Mouse (Mus musculus) CH12.LX (cell line): ENCODE results near the gene Ptprd. TPM values are rescaled to one million over a fixed set of nuclear protein-coding genes. Genes with fewer than 3 reads are reported as not detected.

Experiments used
- DNase-seq: peaks from one replicate; pipeline ENCODE4 v3.0.0-alpha.2; 2013; ENCODE audit errors: extremely low read depth
- H3K27ac ChIP-seq: 2 replicates; pipeline ENCODE4 v1.5.1; 2012; ENCODE audit warnings: low read depth, mild to moderate bottlenecking, control low read depth, moderate library complexity; ENCODE audit not compliant: insufficient read depth
- H3K27me3 ChIP-seq: replicated peaks from 2 replicates; pipeline ENCODE3; 2012; ENCODE audit warnings: inconsistent platforms
- H3K36me3 ChIP-seq, 2 experiments: replicated peaks in 1 of 2; 2 replicates each; pipeline versions ENCODE3 to v1.6.1; 2012; ENCODE audit warnings: inconsistent platforms in 1 of 2, low read length in 1 of 2, mild to moderate bottlenecking in 1 of 2, mixed read lengths in 1 of 2, moderate library complexity in 1 of 2; ENCODE audit not compliant: control insufficient read depth in 1 of 2, insufficient read depth in 1 of 2
- H3K4me1 ChIP-seq, 2 experiments: 2 replicates each; pipeline ENCODE4 v1.6.1; 2012; ENCODE audit warnings: inconsistent platforms in 1 of 2, moderate library complexity in 1 of 2; ENCODE audit not compliant: insufficient read depth in 2 of 2, control insufficient read depth in 1 of 2
- H3K4me2 ChIP-seq: 2 replicates; pipeline ENCODE4 v1.6.1; 2012; ENCODE audit warnings: low read depth, mild to moderate bottlenecking, control low read depth; ENCODE audit not compliant: poor library complexity, insufficient read depth, severe bottlenecking
- H3K4me3 ChIP-seq, 3 experiments: fragments of 150-350 bp in 1 of 3; sonication (generic) in 1 of 3; replicated peaks in 1 of 3; 2 replicates each; pipeline versions ENCODE3 to v1.5.1; 2011 to 2012; ENCODE audit warnings: low read depth in 2 of 3, low read length in 2 of 3, mild to moderate bottlenecking in 2 of 3, moderate library complexity in 2 of 3, control low read depth in 1 of 3, improper control_type of control experiment in 1 of 3, inconsistent platforms in 1 of 3, mixed read lengths in 1 of 3; ENCODE audit not compliant: poor library complexity in 1 of 3
- H3K79me2 ChIP-seq: replicated peaks from 2 replicates; pipeline ENCODE4 v1.6.1; 2012; ENCODE audit warnings: mild to moderate bottlenecking, moderate library complexity; ENCODE audit not compliant: control insufficient read depth, poor library complexity, insufficient read depth, severe bottlenecking; ENCODE audit errors: extremely low read depth
- H3K9ac ChIP-seq: 2 replicates; pipeline ENCODE4 v1.6.1; 2012; ENCODE audit warnings: low read depth, mild to moderate bottlenecking, control low read depth, moderate library complexity; ENCODE audit not compliant: insufficient read depth
- H3K9me3 ChIP-seq: replicated peaks from 2 replicates; pipeline ENCODE3; 2012; ENCODE audit warnings: low read length, inconsistent platforms, mixed read lengths
- CHD1 ChIP-seq: IDR thresholded peaks from 2 replicates; pipeline ENCODE4 v1.6.1; 2012; ENCODE audit warnings: low read depth, low read length, improper control_type of control experiment, inconsistent platforms
- CTCF ChIP-seq, 2 experiments: IDR thresholded peaks in 1 of 2; conservative IDR thresholded peaks in 1 of 2; 2 replicates each; pipeline ENCODE4 v1.5.1; 2011 to 2012; ENCODE audit warnings: low read depth in 2 of 2, low read length in 2 of 2, improper control_type of control experiment in 1 of 2, inconsistent platforms in 1 of 2, mild to moderate bottlenecking in 1 of 2, moderate library complexity in 1 of 2
- ETS1 ChIP-seq: conservative IDR thresholded peaks from 2 replicates; pipeline ENCODE4 v1.6.1; 2012; ENCODE audit warnings: low read depth, mild to moderate bottlenecking, inconsistent platforms, low read length, improper control_type of control experiment, moderate library complexity
- GABPA ChIP-seq: IDR thresholded peaks from 2 replicates; pipeline ENCODE4 v1.6.1; 2012; ENCODE audit warnings: low read depth, low read length, improper control_type of control experiment, inconsistent platforms; ENCODE audit not compliant: insufficient replicate concordance
- HCFC1 ChIP-seq: IDR thresholded peaks from 2 replicates; pipeline ENCODE4 v1.6.1; 2012; ENCODE audit warnings: low read depth, mild to moderate bottlenecking, inconsistent platforms, low read length, improper control_type of control experiment
- IRF4 ChIP-seq: IDR thresholded peaks from 2 replicates; pipeline ENCODE4 v1.6.1; 2014; ENCODE audit warnings: low read depth, mild to moderate bottlenecking, inconsistent platforms, low read length, improper control_type of control experiment
- JUND ChIP-seq: conservative IDR thresholded peaks from 2 replicates; pipeline ENCODE4 v1.6.1; 2011; ENCODE audit warnings: low read depth, low read length, improper control_type of control experiment
- KAT2A ChIP-seq: IDR thresholded peaks from 2 replicates; pipeline ENCODE4 v1.6.1; 2012; ENCODE audit warnings: low read length, improper control_type of control experiment, inconsistent platforms; ENCODE audit not compliant: insufficient replicate concordance
- MAZ ChIP-seq: IDR thresholded peaks from 2 replicates; pipeline ENCODE4 v1.6.1; 2012; ENCODE audit warnings: low read depth, mild to moderate bottlenecking, inconsistent platforms, low read length, improper control_type of control experiment, moderate library complexity
- MEF2A ChIP-seq: IDR thresholded peaks from 2 replicates; pipeline ENCODE4 v1.6.1; 2014; ENCODE audit warnings: low read depth, mild to moderate bottlenecking, inconsistent platforms, low read length, improper control_type of control experiment, borderline replicate concordance
- MYC ChIP-seq: IDR thresholded peaks from 2 replicates; pipeline ENCODE4 v1.6.1; 2011; ENCODE audit warnings: low read depth, mild to moderate bottlenecking, improper control_type of control experiment, low read length
- NRF1 ChIP-seq: IDR thresholded peaks from 2 replicates; pipeline ENCODE4 v1.6.1; 2014; ENCODE audit warnings: low read depth, mild to moderate bottlenecking, inconsistent platforms, low read length, improper control_type of control experiment, moderate library complexity
- PAX5 ChIP-seq: IDR thresholded peaks from 2 replicates; pipeline ENCODE4 v1.6.1; 2012; ENCODE audit warnings: low read length, inconsistent platforms, mixed read lengths
- POLR2AphosphoS2 ChIP-seq: IDR thresholded peaks from 2 replicates; pipeline ENCODE4 v1.6.1; 2011; ENCODE audit warnings: low read depth, low read length, improper control_type of control experiment
- RAD21 ChIP-seq: IDR thresholded peaks from 2 replicates; pipeline ENCODE4 v1.6.1; 2011; ENCODE audit warnings: low read depth, mild to moderate bottlenecking, low read length, improper control_type of control experiment, moderate library complexity
- RCOR1 ChIP-seq: conservative IDR thresholded peaks from 2 replicates; pipeline ENCODE4 v1.6.1; 2012; ENCODE audit warnings: low read depth, mild to moderate bottlenecking, inconsistent platforms, low read length, improper control_type of control experiment
- SIN3A ChIP-seq: IDR thresholded peaks from 2 replicates; pipeline ENCODE4 v1.6.1; 2012; ENCODE audit warnings: low read length, improper control_type of control experiment, inconsistent platforms
- SMC3 ChIP-seq: IDR thresholded peaks from 2 replicates; pipeline ENCODE4 v1.6.1; 2011; ENCODE audit warnings: low read depth, low read length, improper control_type of control experiment
- TBP ChIP-seq: conservative IDR thresholded peaks from 2 replicates; pipeline ENCODE4 v1.6.1; 2011; ENCODE audit warnings: low read depth, low read length, improper control_type of control experiment
- UBTF ChIP-seq: IDR thresholded peaks from 2 replicates; pipeline ENCODE4 v1.6.1; 2012; ENCODE audit warnings: low read depth, mild to moderate bottlenecking, inconsistent platforms, low read length, improper control_type of control experiment, moderate library complexity
- USF1 ChIP-seq: IDR thresholded peaks from 2 replicates; pipeline ENCODE4 v1.6.1; 2014; ENCODE audit warnings: low read depth, mild to moderate bottlenecking, inconsistent platforms, low read length, improper control_type of control experiment
- ZMIZ1 ChIP-seq: IDR thresholded peaks from 2 replicates; pipeline ENCODE4 v1.6.1; 2012; ENCODE audit warnings: low read depth, mild to moderate bottlenecking, inconsistent platforms, low read length, improper control_type of control experiment
- dilution Hi-C: fragments of 300-500 bp; cut with MboI; formaldehyde crosslinking; loops from 2 replicates; pipeline ENCODE4 v1.14.3; 2020; ENCODE audit warnings: low sequenced_read_pairs; ENCODE audit not compliant: extremely low pct_unique_long_range_greater_than_20kb, extremely low pct_ligation_motif_present
- in situ Hi-C: fragments of 300-500 bp; cut with MboI; formaldehyde crosslinking; loops from 3 replicates; pipeline ENCODE4 v1.14.3; 2019; ENCODE audit warnings: low sequenced_read_pairs, low pct_ligation_motif_present, low pct_unique_long_range_greater_than_20kb, mixed read lengths
- polyA plus RNA-seq: library from polyadenylated mRNA; unstranded; fragments of >175 nt; gene quantifications from 2 replicates; pipeline ENCODE4 v1.2.1, GENCODE M21; 2012; ENCODE audit warnings: low read depth; ENCODE audit not compliant: insufficient read length
- total RNA-seq, 2 experiments: library from RNA; depleted of rRNA; stranded (reverse); fragments of 300-350 nt in 1 of 2; fragments of >200 nt in 1 of 2; gene quantifications; 2 replicates each; pipeline ENCODE4 v1.2.3; 2012 to 2014

Gene Ptprd
- total and polyA plus RNA-seq, 3 experiments: not detected

GRCm38 (mm10) chr4:76410053-76410452 lies 1801.7 kb downstream of the Ptprd start:
- H3K4me1 ChIP-seq: no peaks in the 10 kb centered on the region
- no peak for DNase-seq
- TF ChIP-seq SIN3A (no peak), ETS1 (no peak), MYC (no peak), CHD1 (no peak), NRF1 (no peak), PAX5 (no peak), MEF2A (no peak), USF1 (no peak), TBP (no peak), IRF4 (no peak), ZMIZ1 (no peak), SMC3 (no peak), KAT2A (no peak), JUND (no peak), MAZ (no peak), UBTF (no peak), RCOR1 (no peak), POLR2AphosphoS2 (no peak), GABPA (no peak)
- TF ChIP-seq, all 38 proteins: peak for 0
- in situ Hi-C loops (no loop called here), dilution Hi-C loops (no loop called here)
- H3K4me2 ChIP-seq: no peak overlapping the region
- peaks cover 34% of the 10 kb centered on the region for H3K9me3 ChIP-seq
- no peak overlapping the region for H3K27ac ChIP-seq
- H3K27me3 ChIP-seq: no peaks in the 10 kb centered on the region
- H3K79me2 ChIP-seq: no peaks in the 10 kb centered on the region
- no peaks in the 10 kb centered on the region for H3K36me3 ChIP-seq
- H3K4me3 ChIP-seq: no peak overlapping the region
- no peak overlapping the region for H3K9ac ChIP-seq

- no peak overlapping the region for H3K4me2 ChIP-seq
- TF ChIP-seq IRF4 (no peak), HCFC1 (no peak), RAD21 (no peak), PAX5 (no peak), CTCF (conservative IDR thresholded peaks at IDR 0.05 in 1 of 2, IDR thresholded peaks at IDR 0.05 in 1 of 2; ENCODE audit: low read depth in 2 of 2, low read length in 2 of 2) (no peak), SIN3A (no peak), KAT2A (no peak)
- H3K4me3 ChIP-seq: no peak overlapping the region
- H3K36me3 ChIP-seq: no peaks in the 10 kb centered on the region
- no peak overlapping the region for H3K9ac ChIP-seq
- H3K27me3 ChIP-seq: no peaks in the 10 kb centered on the region
- H3K9me3 ChIP-seq: peaks cover 33% of the 10 kb centered on the region
- no peak for DNase-seq
- in situ Hi-C loops (no loop called here), dilution Hi-C loops (no loop called here)
- no peaks in the 10 kb centered on the region for H3K4me1 ChIP-seq
- no peaks in the 10 kb centered on the region for H3K79me2 ChIP-seq
- no peak overlapping the region for H3K27ac ChIP-seq
Observed at GRCm38 (mm10) chr4:76409159-76409558, 1802.6 kb downstream of the Ptprd start.
